Mouse (Mus musculus) lung, postnatal 0 days (tissue): ENCODE results near the gene Angptl8. TPM values are rescaled to one million over a fixed set of nuclear protein-coding genes. Genes with fewer than 3 reads are reported as not detected.

Source experiments
- ATAC-seq: fragments of 200-750 bp; cut with Nextera tagmentation; 2 replicates; pipeline ENCODE4 v1.8.0; 2017; ENCODE audit warnings: moderate library complexity
- DNase-seq: peaks from one replicate; pipeline ENCODE4 v3.0.0-alpha.2; 2016; ENCODE audit warnings: low spot score
- H3K27ac ChIP-seq: fragments of 300-500 bp; sonication (generic); 2 replicates; pipeline ENCODE4 v1.5.1; 2014; ENCODE audit warnings: antibody characterized with exemption, mild to moderate bottlenecking, low read length, mixed read lengths
- H3K27me3 ChIP-seq: fragments of 300-500 bp; sonication (generic); replicated peaks from 2 replicates; pipeline ENCODE4 v1.6.1; 2014; ENCODE audit warnings: low read length, mixed read lengths; ENCODE audit not compliant: insufficient read depth
- H3K36me3 ChIP-seq: fragments of 300-500 bp; sonication (generic); 2 replicates; pipeline ENCODE4 v1.6.1; 2014; ENCODE audit warnings: low read length, mixed read lengths; ENCODE audit not compliant: insufficient read depth
- H3K4me1 ChIP-seq: fragments of 300-500 bp; sonication (generic); 2 replicates; pipeline ENCODE4 v1.6.1; 2014; ENCODE audit warnings: antibody characterized with exemption, low read depth, low read length, mixed read lengths; ENCODE audit not compliant: insufficient read depth
- H3K4me2 ChIP-seq: fragments of 300-500 bp; sonication (generic); replicated peaks from 2 replicates; pipeline ENCODE4 v1.6.1; 2014; ENCODE audit warnings: low read depth, mild to moderate bottlenecking, low read length, moderate library complexity, mixed read lengths
- H3K4me3 ChIP-seq: fragments of 300-500 bp; sonication (generic); 2 replicates; pipeline ENCODE4 v1.5.1; 2014; ENCODE audit warnings: low read depth, low read length
- H3K9ac ChIP-seq: fragments of 300-500 bp; sonication (generic); replicated peaks from 2 replicates; pipeline ENCODE4 v1.6.1; 2014; ENCODE audit warnings: low read depth, mild to moderate bottlenecking
- H3K9me3 ChIP-seq: fragments of 300-500 bp; sonication (generic); 2 replicates; pipeline ENCODE4 v1.6.1; 2016; ENCODE audit warnings: low read length, mixed read lengths
- CTCF ChIP-seq: IDR thresholded peaks from 2 replicates; pipeline ENCODE4 v1.5.1; 2016; ENCODE audit warnings: antibody characterized with exemption, mild to moderate bottlenecking
- EP300 ChIP-seq: IDR thresholded peaks from 2 replicates; pipeline ENCODE4 v1.6.1; 2016; ENCODE audit warnings: antibody characterized with exemption, mild to moderate bottlenecking, control low read depth
- WGBS: fragments of 180-500 bp; shearing (Covaris S2); extraction: QIAGEN DNeasy Blood & Tissue Kit; methylation state at CpG from one replicate; pipeline ENCODE4 v1.1.7; 2014; 5-methylcytosine and 5-hydroxymethylcytosine counted together
- polyA plus RNA-seq: library from polyadenylated mRNA; unstranded; fragments of >200 nt; fragmentation: Nextera tagmentation; extraction: Ambion mirVana; gene quantifications from 2 replicates; pipeline ENCODE4 v1.2.1, GENCODE M21; 2015

The Angptl8 gene
- polyA plus RNA-seq, 1 experiment from 2014 or later = 7.4 TPM

DNA sequence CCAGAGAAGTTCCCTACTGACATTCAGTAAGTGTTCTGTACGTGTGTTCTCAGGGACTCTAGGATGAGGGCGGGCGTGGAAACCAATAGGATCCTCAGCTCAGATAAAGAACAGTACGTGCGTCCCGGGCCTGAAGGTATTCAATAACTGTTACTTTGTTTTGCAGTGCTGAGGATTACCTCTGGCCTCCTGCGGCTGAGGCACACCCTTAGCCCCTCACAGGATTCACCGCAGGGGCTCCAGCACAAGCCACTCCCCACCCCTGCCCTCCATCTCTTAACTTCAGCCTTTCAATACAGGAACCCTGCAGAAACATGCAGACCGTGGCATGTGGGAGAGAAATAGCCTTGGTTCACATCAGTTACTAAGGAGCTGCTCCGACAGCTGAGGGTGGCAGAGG lies 12.6 kb downstream of the Angptl8 start:
- H3K36me3 ChIP-seq = peaks cover 18% of the 10 kb centered on the region
- no peak overlapping the region for H3K4me3 ChIP-seq
- no peak for TF ChIP-seq CTCF
- TF ChIP-seq EP300 = no peak
- ATAC-seq (no peak), DNase-seq (no peak)
- H3K9me3 ChIP-seq = no peaks in the 10 kb centered on the region
- no peaks in the 10 kb centered on the region for H3K27me3 ChIP-seq
- H3K4me1 ChIP-seq = peaks cover 14% of the 10 kb centered on the region; the same call in 1 of the 2 replicates
- H3K27ac ChIP-seq = peak overlapping the region; percentile 92
- H3K9ac ChIP-seq = 0 out of 2 replicates have a peak overlapping the region, but pooled peaks have one; percentile 0
- WGBS = 39% methylated on average over 10 of the region's 10 CpGs
- peak overlapping the region; percentile 43 for H3K4me2 ChIP-seq

DNA sequence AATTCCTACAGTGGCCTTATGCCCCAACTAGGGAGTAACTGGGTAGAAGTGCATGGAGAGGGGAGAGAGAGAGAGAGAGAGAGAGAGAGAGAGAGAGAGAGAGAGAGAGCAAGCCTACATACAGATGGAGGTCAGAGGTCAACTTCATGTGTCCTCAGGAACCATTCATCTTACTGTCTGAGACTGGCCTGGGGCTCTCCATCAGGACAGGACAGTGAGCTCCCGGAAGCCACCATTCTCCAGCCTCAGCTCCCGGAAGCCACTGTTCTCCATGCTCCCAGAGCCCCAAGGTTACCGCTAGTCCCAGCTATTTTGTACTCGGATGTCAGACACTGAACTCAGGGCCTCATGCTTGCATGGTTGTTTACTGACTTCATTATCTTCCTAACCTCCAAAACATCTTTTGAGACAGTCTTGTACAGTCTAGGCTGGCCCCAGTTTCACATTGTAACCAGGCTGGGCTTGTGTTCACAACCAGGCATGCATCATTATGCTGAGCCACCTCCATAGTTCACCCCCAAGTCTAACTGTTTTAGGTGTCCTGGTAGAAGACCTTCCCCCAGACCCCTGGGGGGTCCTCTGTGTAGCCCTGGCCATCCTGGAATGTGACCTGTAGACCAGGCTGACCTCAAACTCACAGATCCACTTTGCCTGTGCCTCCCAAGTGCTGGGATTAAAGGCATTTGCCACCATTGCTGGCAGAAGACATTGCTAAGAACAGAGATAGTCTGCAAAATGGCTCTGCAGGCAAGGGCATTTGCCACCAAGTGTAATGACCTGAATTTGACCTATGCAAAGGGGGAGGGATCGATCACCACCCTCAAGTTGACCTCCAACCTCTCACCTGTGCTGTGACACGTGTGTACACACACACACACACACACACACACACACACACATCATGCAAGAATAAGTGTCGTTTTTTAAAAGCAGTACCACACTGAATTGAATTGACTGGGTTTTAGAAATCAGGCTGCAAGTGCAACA lies 14.7 kb downstream of the Angptl8 start:
- no peak for ATAC-seq
- Histone ChIP-seq H3K36me3 (peaks cover 11% of the 10 kb centered on the region; the same call in 1 of the 2 replicates), H3K4me3 (no peak overlapping the region), H3K4me1 (peaks cover 14% of the 10 kb centered on the region; the same call in 1 of the 2 replicates), H3K27ac (peak overlapping the region; percentile 34), H3K9me3 (no peaks in the 10 kb centered on the region), H3K27me3 (no peaks in the 10 kb centered on the region), H3K9ac (no peak overlapping the region), H3K4me2 (peak overlapping the region; percentile 66)
- no peak for TF ChIP-seq EP300
- no peak for TF ChIP-seq CTCF
- 49% methylated on average over 7 of the region's 7 CpGs for WGBS
- no peak for DNase-seq

DNA sequence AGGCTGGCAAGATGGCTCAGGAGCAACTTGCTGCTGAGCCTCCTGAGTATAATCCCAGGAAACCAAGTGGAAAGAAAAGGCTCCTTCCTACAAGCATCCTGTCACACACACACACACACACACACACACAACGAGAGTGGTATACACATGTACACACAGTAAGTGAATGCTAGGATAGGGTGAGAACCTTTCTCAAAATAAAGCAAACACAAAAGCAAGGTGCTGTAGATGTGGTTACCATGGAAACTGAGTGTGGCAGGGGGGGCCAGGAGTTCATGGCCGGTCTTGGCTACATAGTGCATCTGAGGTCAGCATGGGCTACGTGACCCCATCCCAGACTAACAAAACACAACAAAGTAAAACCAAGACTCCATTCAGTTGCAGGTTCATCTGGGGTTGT lies 15.8 kb downstream of the Angptl8 start:
- Histone ChIP-seq H3K4me2 (peak overlapping the region; percentile 66), H3K27ac (peak overlapping the region; percentile 83; the same call in 1 of the 2 replicates), H3K27me3 (no peaks in the 10 kb centered on the region), H3K9me3 (no peaks in the 10 kb centered on the region), H3K4me1 (peaks cover 14% of the 10 kb centered on the region; the same call in 1 of the 2 replicates), H3K36me3 (peaks cover under 1% of the 10 kb centered on the region; the same call in 1 of the 2 replicates), H3K4me3 (peak overlapping the region; percentile 79; the same call in 1 of the 2 replicates), H3K9ac (no peak overlapping the region)
- ATAC-seq (no peak), DNase-seq (no peak)
- no peak for TF ChIP-seq CTCF
- TF ChIP-seq EP300 = 0 out of 2 replicates have a peak, but pooled peaks have one; percentile 3
- WGBS = 52% methylated on average over 3 of the region's 3 CpGs

DNA sequence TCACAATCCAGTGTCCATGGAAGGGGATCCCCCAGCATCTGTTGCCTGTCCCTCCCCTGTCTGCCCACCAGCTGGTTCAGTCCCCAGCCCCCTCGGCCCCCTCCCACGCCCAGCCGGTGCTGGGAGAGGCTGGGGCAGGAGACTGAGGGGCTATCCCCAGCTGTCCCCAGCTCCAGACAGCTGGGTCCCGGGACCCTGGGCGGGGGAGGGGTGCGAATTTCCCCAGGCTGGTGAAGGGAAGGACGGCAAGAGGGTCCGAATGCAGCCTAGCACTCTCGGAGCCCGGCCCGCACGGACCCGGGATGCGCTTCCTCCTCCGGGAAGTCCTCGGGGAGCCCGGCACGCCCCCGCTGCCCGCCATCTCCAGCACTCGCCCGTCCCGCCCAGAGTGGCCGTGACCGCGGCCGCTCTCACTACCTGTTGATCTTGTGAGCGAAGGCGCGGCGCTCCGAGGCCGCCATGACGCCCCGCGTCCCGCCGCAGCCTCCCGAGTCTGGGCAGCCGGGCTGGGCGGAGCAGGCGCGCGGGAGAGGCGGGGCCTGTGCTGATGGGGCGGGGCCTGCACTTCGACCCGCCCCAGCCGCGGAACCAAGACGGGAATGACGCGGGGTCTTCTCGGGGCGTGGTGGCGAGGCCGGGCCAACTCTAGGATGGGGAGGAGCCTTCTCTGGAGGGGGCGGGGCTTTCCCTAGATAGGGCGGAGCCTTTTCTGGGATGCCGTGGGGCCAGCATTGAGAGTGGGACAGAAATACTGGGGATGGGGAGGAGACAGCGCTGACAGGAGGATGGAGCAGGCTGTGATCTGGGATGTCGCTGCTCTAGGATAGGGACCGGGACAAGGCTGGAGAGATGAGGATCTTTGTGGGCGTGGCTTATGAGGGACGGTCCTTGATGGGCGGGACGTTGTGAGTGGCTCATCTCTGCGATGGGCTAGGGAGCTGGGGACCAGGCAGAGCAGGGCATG lies 17.1 kb downstream of the Angptl8 start, which contains the start of gene Dock6:
Dock6 (minus strand) TSS at position 508 of the 964 bp plus-strand sequence.
- Histone ChIP-seq H3K27me3 (no peaks in the 10 kb centered on the region), H3K9ac (peak within 1 kb of the TSS; percentile 86), H3K4me3 (peak within 1 kb of the TSS; percentile 79), H3K9me3 (no peaks in the 10 kb centered on the region), H3K27ac (peak within 1 kb of the TSS; percentile 83), H3K4me1 (peaks cover 12% of the 10 kb centered on the region; the same call in 1 of the 2 replicates), H3K36me3 (no peaks in the 10 kb centered on the region), H3K4me2 (peak within 1 kb of the TSS; percentile 66)
- peak; percentile 97 for ATAC-seq
- TF ChIP-seq EP300 = no peak
- no peak for TF ChIP-seq CTCF
- under 1% methylated on average over 63 of the region's 68 CpGs for WGBS
- peak; percentile 94 for DNase-seq

DNA sequence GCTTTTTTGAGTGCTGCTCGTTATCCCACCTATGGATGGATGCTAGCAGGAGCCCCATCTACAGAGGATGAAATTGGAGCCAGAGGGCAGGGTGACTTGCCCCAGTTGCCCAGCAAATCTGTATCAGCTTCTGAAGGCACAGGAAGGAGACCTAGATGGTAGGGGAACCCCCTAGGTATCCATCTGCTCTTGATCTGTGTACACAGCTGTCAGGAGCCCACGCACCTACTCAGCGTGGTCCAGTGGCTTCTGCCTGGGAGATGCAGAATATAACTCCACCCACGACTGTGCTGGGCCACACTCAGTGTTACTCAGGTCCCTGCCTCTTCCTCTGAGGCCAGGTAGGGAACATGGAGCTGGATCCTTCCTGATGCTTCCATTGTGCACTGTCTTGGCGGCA lies 18.7 kb downstream of the Angptl8 start:
- ATAC-seq (no peak), DNase-seq (no peak)
- Histone ChIP-seq H3K4me1 (no peaks in the 10 kb centered on the region; the same call in 1 of the 2 replicates), H3K36me3 (no peaks in the 10 kb centered on the region), H3K4me3 (no peak overlapping the region), H3K9me3 (no peaks in the 10 kb centered on the region), H3K27ac (no peak overlapping the region), H3K27me3 (no peaks in the 10 kb centered on the region), H3K9ac (no peak overlapping the region), H3K4me2 (no peak overlapping the region)
- no peak for TF ChIP-seq EP300
- TF ChIP-seq CTCF = no peak
- WGBS = 62% methylated on average over 5 of the region's 5 CpGs
